Mouse (Mus musculus) liver, embryonic 14.5 days (tissue): ENCODE data around the gene Olfr102. TPM values are rescaled to one million over a fixed set of nuclear protein-coding genes. Genes with fewer than 3 reads are reported as not detected.

Experiments used
- ATAC-seq: fragments of 200-750 bp; cut with Nextera tagmentation; 2 replicates; pipeline ENCODE4 v1.8.0; 2017; ENCODE audit warnings: moderate number of reproducible peaks, mild to moderate bottlenecking, moderate library complexity; ENCODE audit not compliant: insufficient read depth
- DNase-seq, 3 experiments: peaks; one replicate each; pipeline ENCODE4 v3.0.0-alpha.2; 2012 to 2013; ENCODE audit warnings: low read depth in 3 of 3, low spot score in 3 of 3
- H3K27ac ChIP-seq: fragments of 300-500 bp; sonication (generic); 2 replicates; pipeline ENCODE4 v1.5.1; 2014; ENCODE audit warnings: moderate library complexity, mild to moderate bottlenecking, control low read depth, inconsistent platforms
- H3K27me3 ChIP-seq: fragments of 300-500 bp; sonication (generic); 2 replicates; pipeline ENCODE4 v1.6.1; 2014; ENCODE audit warnings: mild to moderate bottlenecking, low read length, moderate library complexity; ENCODE audit not compliant: control insufficient read depth, insufficient read depth
- H3K36me3 ChIP-seq: fragments of 300-500 bp; sonication (generic); replicated peaks from 2 replicates; pipeline ENCODE4 v1.6.1; 2014; ENCODE audit warnings: low read depth; ENCODE audit not compliant: control insufficient read depth, insufficient read depth
- H3K4me1 ChIP-seq, 2 experiments: fragments of 200-500 bp in 1 of 2; fragments of 300-500 bp in 1 of 2; sonication (generic) in 1 of 2; replicated peaks; 2 replicates each; pipeline ENCODE4 v1.6.1; 2012 to 2014; ENCODE audit warnings: antibody characterized with exemption in 1 of 2, inconsistent platforms in 1 of 2, low read length in 1 of 2; ENCODE audit not compliant: control insufficient read depth in 2 of 2, insufficient read depth in 2 of 2
- H3K4me2 ChIP-seq: fragments of 300-500 bp; sonication (generic); 2 replicates; pipeline ENCODE4 v1.6.1; 2014; ENCODE audit warnings: low read depth, mild to moderate bottlenecking, control low read depth, moderate library complexity
- H3K4me3 ChIP-seq, 2 experiments: fragments of 200-500 bp in 1 of 2; fragments of 300-500 bp in 1 of 2; sonication (generic) in 1 of 2; 2 replicates each; pipeline ENCODE4 v1.5.1; 2012 to 2014; ENCODE audit warnings: low read depth in 2 of 2, low read length in 2 of 2, mild to moderate bottlenecking in 2 of 2, control low read depth in 1 of 2, inconsistent platforms in 1 of 2, moderate library complexity in 1 of 2; ENCODE audit not compliant: insufficient read depth in 1 of 2
- H3K9ac ChIP-seq: fragments of 300-500 bp; sonication (generic); replicated peaks from 2 replicates; pipeline ENCODE4 v1.6.1; 2014; ENCODE audit warnings: mild to moderate bottlenecking, control low read depth, moderate library complexity
- H3K9me3 ChIP-seq: fragments of 300-500 bp; sonication (generic); 2 replicates; pipeline ENCODE4 v1.6.1; 2016; ENCODE audit warnings: low read length, mixed read lengths; ENCODE audit not compliant: control insufficient read depth
- CTCF ChIP-seq: IDR thresholded peaks from 2 replicates; pipeline ENCODE4 v1.5.1; 2016; ENCODE audit warnings: antibody characterized with exemption, low read depth, control low read depth
- EP300 ChIP-seq: IDR thresholded peaks from 2 replicates; pipeline ENCODE4 v1.6.1; 2016; ENCODE audit warnings: antibody characterized with exemption, low read depth
- WGBS: fragments of 180-500 bp; shearing (Covaris S2); extraction: QIAGEN DNeasy Blood & Tissue Kit; methylation state at CpG from one replicate; pipeline ENCODE4 v1.1.7; 2014; ENCODE audit not compliant: insufficient replicate concordance; 5-methylcytosine and 5-hydroxymethylcytosine counted together
- polyA plus RNA-seq, 2 experiments: library from polyadenylated mRNA; depleted of rRNA in 1 of 2; stranded (reverse) in 1 of 2; unstranded in 1 of 2; fragments of >200 nt; fragmentation: Nextera tagmentation in 1 of 2; extraction: Ambion mirVana in 1 of 2; gene quantifications; 2 replicates each; pipeline versions ENCODE4 v1.2.1 to v1.2.3; 2012 to 2014

Olfr102 gene
- polyA plus RNA-seq, 2 experiments = not detected

GRCm38 (mm10) chr17:37270702-37271092, 46.2 kb downstream of the Olfr102 start:
- H3K27ac ChIP-seq = no peak overlapping the region
- TF ChIP-seq CTCF = no peak
- no peak for TF ChIP-seq EP300

GRCm38 (mm10) chr17:37270058-37270701, 46.7 kb downstream of the Olfr102 start, which contains the start of gene H2-M3:
Gene H2-M3 (plus strand): TSS chr17:37270220.
- no peak within 1 kb of the TSS; the same call in 1 of the 2 replicates for H3K9ac ChIP-seq
- TF ChIP-seq CTCF (no peak), EP300 (no peak)
- H3K4me1 ChIP-seq = no peaks in the 10 kb centered on the region; a peak in 1 of 4 replicates
- WGBS = under 1% methylated on average over 26 of the region's 26 CpGs
- H3K4me2 ChIP-seq = peak within 1 kb of the TSS; percentile 68
- no peaks in the 10 kb centered on the region for H3K9me3 ChIP-seq
- peak within 1 kb of the TSS; percentile 60 to 91 for H3K4me3 ChIP-seq
- no peak within 1 kb of the TSS for H3K27ac ChIP-seq
- peak; percentile 54 to 63 (median 58) for DNase-seq
- H3K27me3 ChIP-seq = no peaks in the 10 kb centered on the region
- H3K36me3 ChIP-seq = no peaks in the 10 kb centered on the region
- peak; percentile 82 for ATAC-seq

More at GRCm38 (mm10) chr17:37270702-37271092, 46.2 kb downstream of the Olfr102 start:
- no peaks in the 10 kb centered on the region for H3K36me3 ChIP-seq
- ATAC-seq (peak; percentile 47), DNase-seq (no peak)
- H3K4me3 ChIP-seq = peak overlapping the region; percentile 60 to 91
- no peaks in the 10 kb centered on the region for H3K27me3 ChIP-seq
- no peaks in the 10 kb centered on the region for H3K9me3 ChIP-seq
- H3K4me2 ChIP-seq = peak overlapping the region; percentile 68
- no peak overlapping the region; the same call in 1 of the 2 replicates for H3K9ac ChIP-seq
- 17% methylated on average over 8 of the region's 8 CpGs for WGBS
- no peaks in the 10 kb centered on the region; a peak in 1 of 4 replicates for H3K4me1 ChIP-seq

GRCm38 (mm10) chr17:37263626-37264025, 53.2 kb downstream of the Olfr102 start, which contains the start of gene Olfr98:
Gene Olfr98 (minus strand): TSS chr17:37263749.
- TF ChIP-seq CTCF = no peak
- no peak for TF ChIP-seq EP300
- H3K27ac ChIP-seq = no peak within 1 kb of the TSS
- no peaks in the 10 kb centered on the region for H3K27me3 ChIP-seq
- H3K9ac ChIP-seq = no peak within 1 kb of the TSS
- no peaks in the 10 kb centered on the region for H3K9me3 ChIP-seq
- WGBS = 56% methylated on average over 1 of the region's 1 CpGs
- no peaks in the 10 kb centered on the region for H3K4me1 ChIP-seq
- H3K4me2 ChIP-seq = no peak within 1 kb of the TSS
- ATAC-seq (no peak), DNase-seq (no peak)
- no peaks in the 10 kb centered on the region for H3K36me3 ChIP-seq
- no peak within 1 kb of the TSS for H3K4me3 ChIP-seq

Other genes with a start within 250 kb of the Olfr102 start
- not detected in 2 replicates for gene Olfr90, start 228.6 kb downstream of the Olfr102 start, polyA plus RNA-seq (2012; rRNA removed)
- gene Olfr90, start 228.6 kb downstream of the Olfr102 start, polyA plus RNA-seq (2014; fragmentation: Nextera tagmentation; extraction: Ambion mirVana) = not detected in 2 replicates
- gene Olfr91, start 218.8 kb downstream of the Olfr102 start, polyA plus RNA-seq (2012; rRNA removed) = not detected in 2 replicates
- not detected in 2 replicates for gene Olfr91, start 218.8 kb downstream of the Olfr102 start, polyA plus RNA-seq (2014; fragmentation: Nextera tagmentation; extraction: Ambion mirVana)
- not detected in 2 replicates for gene Olfr92, start 197.0 kb downstream of the Olfr102 start, polyA plus RNA-seq (2012; rRNA removed)
- gene Olfr92, start 197.0 kb downstream of the Olfr102 start, polyA plus RNA-seq (2014; fragmentation: Nextera tagmentation; extraction: Ambion mirVana) = not detected in 2 replicates
- gene Olfr93, start 155.6 kb downstream of the Olfr102 start, polyA plus RNA-seq (2012; rRNA removed) = not detected in 2 replicates
- gene Olfr93, start 155.6 kb downstream of the Olfr102 start, polyA plus RNA-seq (2014; fragmentation: Nextera tagmentation; extraction: Ambion mirVana) = not detected in 2 replicates
- not detected in 2 replicates for gene Ubd, start 123.2 kb downstream of the Olfr102 start, polyA plus RNA-seq (2012; rRNA removed)
- gene Ubd, start 123.2 kb downstream of the Olfr102 start, polyA plus RNA-seq (2014; fragmentation: Nextera tagmentation; extraction: Ambion mirVana) = not detected in 2 replicates
- gene Olfr94, start 116.1 kb downstream of the Olfr102 start, polyA plus RNA-seq (2012; rRNA removed) = not detected in 2 replicates
- gene Olfr94, start 116.1 kb downstream of the Olfr102 start, polyA plus RNA-seq (2014; fragmentation: Nextera tagmentation; extraction: Ambion mirVana) = not detected in 2 replicates
- not detected in 2 replicates for gene Olfr95, start 103.9 kb downstream of the Olfr102 start, polyA plus RNA-seq (2012; rRNA removed)
- gene Olfr95, start 103.9 kb downstream of the Olfr102 start, polyA plus RNA-seq (2014; fragmentation: Nextera tagmentation; extraction: Ambion mirVana) = not detected in 2 replicates
- not detected in 2 replicates for gene Olfr96, start 96.9 kb downstream of the Olfr102 start, polyA plus RNA-seq (2012; rRNA removed)
- gene Olfr96, start 96.9 kb downstream of the Olfr102 start, polyA plus RNA-seq (2014; fragmentation: Nextera tagmentation; extraction: Ambion mirVana) = not detected in 2 replicates
- gene Olfr97, start 79.7 kb downstream of the Olfr102 start, polyA plus RNA-seq (2012; rRNA removed) = not detected in 2 replicates
- not detected in 2 replicates for gene Olfr97, start 79.7 kb downstream of the Olfr102 start, polyA plus RNA-seq (2014; fragmentation: Nextera tagmentation; extraction: Ambion mirVana)
- gene Olfr98, start 53.3 kb downstream of the Olfr102 start, polyA plus RNA-seq (2012; rRNA removed) = not detected in 2 replicates
- gene Olfr98, start 53.3 kb downstream of the Olfr102 start, polyA plus RNA-seq (2014; fragmentation: Nextera tagmentation; extraction: Ambion mirVana) = not detected in 2 replicates
- gene H2-M3, start 46.8 kb downstream of the Olfr102 start, polyA plus RNA-seq (2012; rRNA removed) = 0.67 and 0.76 TPM in 2 replicates
- gene H2-M3, start 46.8 kb downstream of the Olfr102 start, polyA plus RNA-seq (2014; fragmentation: Nextera tagmentation; extraction: Ambion mirVana) = 1.3 and 1.5 TPM in 2 replicates
- not detected in 2 replicates for gene Olfr99, start 33.6 kb downstream of the Olfr102 start, polyA plus RNA-seq (2012; rRNA removed)
- not detected in 2 replicates for gene Olfr99, start 33.6 kb downstream of the Olfr102 start, polyA plus RNA-seq (2014; fragmentation: Nextera tagmentation; extraction: Ambion mirVana)
- gene Olfr101, start 12.7 kb downstream of the Olfr102 start, polyA plus RNA-seq (2012; rRNA removed) = not detected in 2 replicates
- gene Olfr101, start 12.7 kb downstream of the Olfr102 start, polyA plus RNA-seq (2014; fragmentation: Nextera tagmentation; extraction: Ambion mirVana) = not detected in 2 replicates
- gene Olfr103, start 22.6 kb upstream of the Olfr102 start, polyA plus RNA-seq (2012; rRNA removed) = not detected in 2 replicates
- not detected in 2 replicates for gene Olfr103, start 22.6 kb upstream of the Olfr102 start, polyA plus RNA-seq (2014; fragmentation: Nextera tagmentation; extraction: Ambion mirVana)
- not detected in 2 replicates for gene Olfr104-ps, start 42.5 kb upstream of the Olfr102 start, polyA plus RNA-seq (2012; rRNA removed)
- not detected in 2 replicates for gene Olfr104-ps, start 42.5 kb upstream of the Olfr102 start, polyA plus RNA-seq (2014; fragmentation: Nextera tagmentation; extraction: Ambion mirVana)
- not detected in 2 replicates for gene Olfr105-ps, start 62.0 kb upstream of the Olfr102 start, polyA plus RNA-seq (2012; rRNA removed)
- gene Olfr105-ps, start 62.0 kb upstream of the Olfr102 start, polyA plus RNA-seq (2014; fragmentation: Nextera tagmentation; extraction: Ambion mirVana) = not detected in 2 replicates
- not detected in 2 replicates for gene Olfr106-ps, start 73.3 kb upstream of the Olfr102 start, polyA plus RNA-seq (2012; rRNA removed)
- gene Olfr106-ps, start 73.3 kb upstream of the Olfr102 start, polyA plus RNA-seq (2014; fragmentation: Nextera tagmentation; extraction: Ambion mirVana) = not detected in 2 replicates
- not detected in 2 replicates for gene Olfr107, start 82.2 kb upstream of the Olfr102 start, polyA plus RNA-seq (2012; rRNA removed)
- not detected in 2 replicates for gene Olfr107, start 82.2 kb upstream of the Olfr102 start, polyA plus RNA-seq (2014; fragmentation: Nextera tagmentation; extraction: Ambion mirVana)
- not detected in 2 replicates for gene Olfr108, start 128.4 kb upstream of the Olfr102 start, polyA plus RNA-seq (2012; rRNA removed)
- gene Olfr108, start 128.4 kb upstream of the Olfr102 start, polyA plus RNA-seq (2014; fragmentation: Nextera tagmentation; extraction: Ambion mirVana) = not detected in 2 replicates
- not detected in 2 replicates for gene Olfr109, start 141.9 kb upstream of the Olfr102 start, polyA plus RNA-seq (2012; rRNA removed)
- not detected in 2 replicates for gene Olfr109, start 141.9 kb upstream of the Olfr102 start, polyA plus RNA-seq (2014; fragmentation: Nextera tagmentation; extraction: Ambion mirVana)
- not detected in 2 replicates for gene H2-M2, start 166.5 kb upstream of the Olfr102 start, polyA plus RNA-seq (2012; rRNA removed)
- not detected in 2 replicates for gene H2-M2, start 166.5 kb upstream of the Olfr102 start, polyA plus RNA-seq (2014; fragmentation: Nextera tagmentation; extraction: Ambion mirVana)
- 0.02 TPM in 1 of 2 replicates, not detected in the other for gene Olfr110, start 175.4 kb upstream of the Olfr102 start, polyA plus RNA-seq (2012; rRNA removed)
- gene Olfr110, start 175.4 kb upstream of the Olfr102 start, polyA plus RNA-seq (2014; fragmentation: Nextera tagmentation; extraction: Ambion mirVana) = not detected in 2 replicates
- gene Olfr111, start 191.0 kb upstream of the Olfr102 start, polyA plus RNA-seq (2012; rRNA removed) = 0.03 and 0.04 TPM in 2 replicates
- 0.13 TPM in 1 of 2 replicates, not detected in the other for gene Olfr111, start 191.0 kb upstream of the Olfr102 start, polyA plus RNA-seq (2014; fragmentation: Nextera tagmentation; extraction: Ambion mirVana)